In the genomic region with DNA sequence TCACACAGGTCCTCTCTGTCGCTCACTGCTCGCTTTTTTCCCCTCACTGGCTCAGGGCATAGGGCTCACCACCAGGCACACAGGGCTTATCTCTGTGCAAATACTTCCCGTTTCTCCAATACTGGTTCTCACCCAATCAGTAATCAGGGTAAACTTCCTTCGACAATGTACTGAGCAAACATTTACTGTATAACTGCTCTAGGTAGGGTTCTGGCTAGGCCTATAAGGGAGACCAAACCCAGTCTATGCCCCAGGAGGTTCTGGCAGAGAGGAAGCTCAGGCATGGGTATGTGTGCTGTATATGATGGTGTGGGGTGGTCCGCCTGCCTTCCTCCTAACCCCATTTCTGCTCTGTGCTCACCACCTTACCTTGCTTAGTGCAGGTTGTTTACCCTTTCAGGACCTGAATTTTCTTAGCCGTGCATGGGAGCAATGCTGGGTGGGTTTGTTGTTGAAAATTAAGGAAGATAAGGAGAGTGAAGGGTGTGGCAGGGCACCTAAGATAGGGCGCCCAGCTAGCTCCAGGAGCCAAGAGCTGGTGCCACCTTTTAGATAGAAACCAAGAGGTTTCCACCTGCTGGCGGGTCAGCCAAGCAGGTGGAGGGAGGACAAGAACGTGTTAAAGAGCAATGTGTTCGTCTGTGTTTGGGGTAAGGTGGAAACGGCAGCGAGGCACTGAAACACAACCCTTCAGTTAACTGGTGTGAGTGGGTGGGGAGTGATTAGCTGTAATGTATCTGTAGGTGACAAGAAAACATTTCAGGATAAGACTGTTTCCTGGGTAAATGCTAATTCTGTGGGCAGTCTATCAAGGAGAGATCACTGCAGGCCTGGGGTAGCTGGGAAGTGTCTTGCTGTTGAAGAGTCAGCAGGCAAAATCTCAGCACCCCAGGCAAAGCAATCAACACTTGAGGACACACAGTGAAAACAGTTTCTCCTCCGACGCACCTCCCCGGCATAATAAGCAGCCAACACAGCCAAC, we compare ENCODE assay signal across 12 mouse cellular contexts. TPM values are rescaled to one million over a fixed set of nuclear protein-coding genes. Genes with fewer than 3 reads are reported as not detected.
A peak's percentile ranks its signal among the peaks of the same experiment; 100 is the strongest.
DNase-seq lines count a peak whose midpoint lies in the region; ATAC-seq and TF ChIP-seq lines count a peak whose summit lies in the region.
"Had no signal": no experiment of that assay in that cellular context is flagged by ENCODE, and none has a peak within 500 bp of the region (broad histone marks: within the 10 kb centered on the region; RNA-seq: fewer than 3 reads in every experiment).

No protein-coding gene starts in this region.

- H3K9me3 ChIP-seq in heart, embryonic 12.5 days (replicated peaks): no peaks in the 10 kb centered on the region
- H3K9me3 ChIP-seq in forebrain, embryonic 14.5 days (replicated peaks; ENCODE audit: control insufficient read depth, low read length): no peaks in the 10 kb centered on the region
- no peaks in the 10 kb centered on the region for H3K9me3 ChIP-seq in forebrain, embryonic 11.5 days (ENCODE audit: control insufficient read depth, low read length)
- H3K9me3 ChIP-seq: embryonic facial prominence, embryonic 15.5 days had no signal

- intact Hi-C loops in heart, postnatal 14 days (cut with DNase I): loop anchor here (5.0 kb wide), 1 partner anchor 38 kb away; no protein-coding TSS in a partner anchor

- peak; percentile 59; the same call in 1 of the 2 replicates for ATAC-seq in heart, embryonic 12.5 days (ENCODE audit: insufficient number of reproducible peaks, low FRiP score)
- peak; percentile 71 for ATAC-seq in megakaryocyte-erythroid progenitor cell, adult 5-6 weeks (replicated peaks; ENCODE audit: low FRiP score, low TSS enrichment, poor library complexity, severe bottlenecking)
- no peak for ATAC-seq in forebrain, embryonic 14.5 days
- ATAC-seq in forebrain, embryonic 11.5 days (replicated peaks; ENCODE audit: low FRiP score): no peak

- peak overlapping the region; percentile 52; the same call in 1 of the 2 replicates for H3K27ac ChIP-seq in heart, embryonic 12.5 days (ENCODE audit: poor library complexity, severe bottlenecking)
- peak overlapping the region; percentile 49; the same call in 1 of the 2 replicates for H3K27ac ChIP-seq in bone marrow, adult 2 months (ENCODE audit: control insufficient read depth, insufficient read depth, low read depth, low read length, poor library complexity)
- H3K27ac ChIP-seq in forebrain, embryonic 14.5 days (ENCODE audit: low read depth, low read length): no peak overlapping the region
- H3K27ac ChIP-seq in forebrain, embryonic 11.5 days (ENCODE audit: low read depth, low read length): no peak overlapping the region
- H3K27ac ChIP-seq: embryonic facial prominence, embryonic 15.5 days had no signal

- peaks cover 55% of the 10 kb centered on the region for H3K4me1 ChIP-seq in heart, embryonic 12.5 days (replicated peaks)
- peaks cover 7% of the 10 kb centered on the region; the same call in 1 of the 2 replicates for H3K4me1 ChIP-seq in bone marrow, adult 2 months (ENCODE audit: control insufficient read depth, insufficient read depth, low read length)
- H3K4me1 ChIP-seq in forebrain, embryonic 14.5 days (ENCODE audit: control insufficient read depth, insufficient read depth, low read length): no peaks in the 10 kb centered on the region
- H3K4me1 ChIP-seq in forebrain, embryonic 11.5 days (replicated peaks; ENCODE audit: control insufficient read depth, insufficient read depth, low read length): no peaks in the 10 kb centered on the region

- H3K4me3 ChIP-seq in heart, embryonic 12.5 days: no peak overlapping the region
- no peak overlapping the region for H3K4me3 ChIP-seq in bone marrow, adult 2 months (replicated peaks; ENCODE audit: control insufficient read depth, low read depth, low read length)
- no peak overlapping the region for H3K4me3 ChIP-seq in forebrain, embryonic 14.5 days (ENCODE audit: low read depth, low read length)
- no peak overlapping the region for H3K4me3 ChIP-seq in forebrain, embryonic 11.5 days (ENCODE audit: low read depth, low read length)
- H3K4me3 ChIP-seq: embryonic facial prominence, embryonic 15.5 days had no signal

- H3K27me3 ChIP-seq in heart, embryonic 12.5 days (replicated peaks): no peaks in the 10 kb centered on the region
- no peaks in the 10 kb centered on the region for H3K27me3 ChIP-seq in forebrain, embryonic 14.5 days (replicated peaks; ENCODE audit: control insufficient read depth, insufficient read depth, low read length)
- H3K27me3 ChIP-seq in forebrain, embryonic 11.5 days (ENCODE audit: control insufficient read depth, insufficient read depth, low read length): no peaks in the 10 kb centered on the region
- H3K27me3 ChIP-seq: embryonic facial prominence, embryonic 15.5 days had no signal

- H3K4me2 ChIP-seq in heart, embryonic 12.5 days: no peak overlapping the region
- no peak overlapping the region for H3K4me2 ChIP-seq in forebrain, embryonic 14.5 days (ENCODE audit: low read length)
- H3K4me2 ChIP-seq in forebrain, embryonic 11.5 days (ENCODE audit: low read depth, low read length, severe bottlenecking): no peak overlapping the region
- H3K4me2 ChIP-seq: embryonic facial prominence, embryonic 15.5 days had no signal

- no peaks in the 10 kb centered on the region for H3K36me3 ChIP-seq in heart, embryonic 12.5 days
- H3K36me3 ChIP-seq in forebrain, embryonic 14.5 days (ENCODE audit: control insufficient read depth, insufficient read depth, low read length): no peaks in the 10 kb centered on the region
- no peaks in the 10 kb centered on the region for H3K36me3 ChIP-seq in forebrain, embryonic 11.5 days (ENCODE audit: control insufficient read depth, insufficient read depth, low read length)
- H3K36me3 ChIP-seq: embryonic facial prominence, embryonic 15.5 days had no signal

- TF ChIP-seq POLR2A in bone marrow, adult 2 months (IDR thresholded peaks at IDR 0.05; ENCODE audit: borderline replicate concordance, control insufficient read depth, low read depth, low read length): no peak

- no peak overlapping the region for H3K9ac ChIP-seq in heart, embryonic 12.5 days
- no peak overlapping the region for H3K9ac ChIP-seq in forebrain, embryonic 14.5 days (ENCODE audit: low read length)
- H3K9ac ChIP-seq in forebrain, embryonic 11.5 days (ENCODE audit: low read length): no peak overlapping the region
- H3K9ac ChIP-seq: embryonic facial prominence, embryonic 15.5 days had no signal

- TF ChIP-seq CTCF in bone marrow, adult 2 months (IDR thresholded peaks at IDR 0.05; ENCODE audit: control insufficient read depth, insufficient read depth, low read length): no peak

- no peak for DNase-seq in heart, postnatal 14 days
- DNase-seq in liver: peak; percentile 36
- DNase-seq in forebrain, embryonic 14.5 days (ENCODE audit: low spot score): no peak
- DNase-seq in forebrain, embryonic 11.5 days (ENCODE audit: low spot score): no peak
- DNase-seq in right cerebral cortex, postnatal 4 days: no peak
- DNase-seq: cerebellum, postnatal 25 days; kidney, postnatal 4 days; thymus, postnatal 14 days had no signal

- 33% methylated on average over 15 of the region's 15 CpGs for WGBS in heart, embryonic 12.5 days
- WGBS in bone marrow, adult 2 months: 36% methylated on average over 15 of the region's 15 CpGs
- 86% methylated on average over 15 of the region's 15 CpGs for WGBS in forebrain, embryonic 14.5 days
- 82% methylated on average over 15 of the region's 15 CpGs for WGBS in forebrain, embryonic 11.5 days

RNA-seq across cellular contexts. Expression of a gene that starts 14.8 kb away (rescaled TPM):
- 319 and 324 TPM in 2 replicates for polyA plus RNA-seq in heart, embryonic 12.5 days (2016; fragmentation: Nextera tagmentation; extraction: Ambion mirVana)
- total RNA-seq in heart, postnatal 14 days (2021): 100 to 1,000 TPM; 150 to 157 TPM
- polyA plus RNA-seq in bone marrow, adult 2 months (2011; ENCODE audit: insufficient read depth, insufficient read length, low replicate concordance, missing spikeins): 39.8 and 59.6 TPM in 2 replicates
- 129 and 143 TPM in 2 replicates for total RNA-seq in megakaryocyte-erythroid progenitor cell, adult 5-6 weeks (2014; fragmentation: Nextera tagmentation)
- 64.2 and 68.4 TPM in 2 replicates for total RNA-seq in megakaryocyte-erythroid progenitor cell, adult 5-6 weeks (2017)
- 194 and 212 TPM in 2 replicates for polyA plus RNA-seq in forebrain, embryonic 14.5 days (2014; fragmentation: Nextera tagmentation; extraction: Ambion mirVana)
- polyA plus RNA-seq in forebrain, embryonic 11.5 days (2014; fragmentation: Nextera tagmentation; extraction: Ambion mirVana): 229 and 244 TPM in 2 replicates

RNA-seq across cellular contexts. Expression of a gene that starts 50.3 kb away (rescaled TPM):
- polyA plus RNA-seq in heart, embryonic 12.5 days (2016; fragmentation: Nextera tagmentation; extraction: Ambion mirVana): 33.8 and 33.9 TPM in 2 replicates
- total RNA-seq in heart, postnatal 14 days (2021): 10 to 100 TPM; 75.6 to 75.8 TPM
- 14.2 and 25.4 TPM in 2 replicates for polyA plus RNA-seq in bone marrow, adult 2 months (2011; ENCODE audit: insufficient read depth, insufficient read length, low replicate concordance, missing spikeins)
- 23.8 and 29.5 TPM in 2 replicates for total RNA-seq in megakaryocyte-erythroid progenitor cell, adult 5-6 weeks (2014; fragmentation: Nextera tagmentation)
- total RNA-seq in megakaryocyte-erythroid progenitor cell, adult 5-6 weeks (2017): 21.9 and 23.5 TPM in 2 replicates
- 9.5 and 10.4 TPM in 2 replicates for polyA plus RNA-seq in forebrain, embryonic 14.5 days (2014; fragmentation: Nextera tagmentation; extraction: Ambion mirVana)
- polyA plus RNA-seq in forebrain, embryonic 11.5 days (2014; fragmentation: Nextera tagmentation; extraction: Ambion mirVana): 13.8 and 14.0 TPM in 2 replicates

Comparison
In these comparisons a context has a peak if more than half of its experiments do, and no peak if none do; other contexts are left out.
1. ATAC-seq: peak in heart, embryonic 12.5 days (single experiment) and megakaryocyte-erythroid progenitor cell, adult 5-6 weeks (single experiment); none in forebrain, embryonic 14.5 days (single experiment) and forebrain, embryonic 11.5 days (single experiment).
2. H3K27ac ChIP-seq: peak in heart, embryonic 12.5 days (single experiment) and bone marrow, adult 2 months (single experiment); none in forebrain, embryonic 14.5 days (single experiment) and forebrain, embryonic 11.5 days (single experiment).